Mouse (Mus musculus): ENCODE results near the gene Gsdma. TPM values are rescaled to one million over a fixed set of nuclear protein-coding genes. Genes with fewer than 3 reads are reported as not detected.
A peak's percentile ranks its signal among the peaks of the same experiment; 100 is the strongest.
"Not testable (repeated sequence)": the region's sequence is repeated elsewhere in the genome, so short reads cannot be mapped to it uniquely, and the experiment has no call there.

Gene Gsdma
- not detected for total RNA-seq (2021)
- long read RNA-seq, experiment 1 = 0 reads
- long read RNA-seq, experiment 2 = 0 reads

DNA sequence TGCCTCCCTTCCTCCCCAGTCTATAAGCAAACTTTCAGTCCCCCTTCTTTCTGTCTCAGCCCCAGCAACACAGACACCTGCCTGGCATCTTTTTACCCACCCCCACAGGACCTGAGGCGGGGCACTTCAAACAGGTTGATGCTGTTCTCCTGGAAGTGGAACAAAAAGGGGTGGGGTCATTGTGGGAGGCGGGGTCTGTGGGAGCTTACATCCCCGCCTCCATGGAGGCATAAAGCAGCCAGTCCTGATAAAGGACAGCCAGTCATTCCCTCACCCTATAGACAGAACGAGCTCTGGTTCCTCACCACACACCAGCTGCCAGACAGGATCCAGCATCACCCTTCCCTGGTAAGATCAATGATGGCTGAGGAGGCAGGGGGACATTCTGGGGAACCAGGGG is at the start of gene Gsdma:
Gene Gsdma, plus strand, starts transcription at position 261 of the 400 bp plus-strand sequence.
- no peak for TF ChIP-seq CTCF (IDR thresholded peaks at IDR 0.05)
- intact Hi-C loops (cut with DNase I) = no loop called here
- H3K27ac ChIP-seq = no peak within 1 kb of the TSS
- no peak for DNase-seq (ENCODE audit: extremely low spot score in 1 of 2, low spot score in 2 of 2)
- no peak within 1 kb of the TSS for H3K4me3 ChIP-seq

GRCm38 (mm10) chr11:98620791-98621190 is 43.4 kb upstream of the Gsdma start:
- Histone ChIP-seq H3K4me3 (no peak overlapping the region), H3K27ac (no peak overlapping the region)
- intact Hi-C loops (cut with DNase I) = no loop called here
- no peak for TF ChIP-seq CTCF (IDR thresholded peaks at IDR 0.05)
- no peak for DNase-seq (ENCODE audit: extremely low spot score in 1 of 2, low spot score in 2 of 2)

GRCm38 (mm10) chr11:98623981-98624380 is 40.2 kb upstream of the Gsdma start:
- DNase-seq (ENCODE audit: extremely low spot score in 1 of 2, low spot score in 2 of 2); intact Hi-C loops (cut with DNase I); H3K27ac ChIP-seq; H3K4me3 ChIP-seq: not testable (repeated sequence)

- DNase-seq (ENCODE audit: extremely low spot score in 1 of 2, low spot score in 2 of 2); intact Hi-C loops (cut with DNase I); H3K4me3 ChIP-seq; H3K27ac ChIP-seq: not testable (repeated sequence)
Measured at GRCm38 (mm10) chr11:98624381-98624780, 39.8 kb upstream of the Gsdma start.

DNA sequence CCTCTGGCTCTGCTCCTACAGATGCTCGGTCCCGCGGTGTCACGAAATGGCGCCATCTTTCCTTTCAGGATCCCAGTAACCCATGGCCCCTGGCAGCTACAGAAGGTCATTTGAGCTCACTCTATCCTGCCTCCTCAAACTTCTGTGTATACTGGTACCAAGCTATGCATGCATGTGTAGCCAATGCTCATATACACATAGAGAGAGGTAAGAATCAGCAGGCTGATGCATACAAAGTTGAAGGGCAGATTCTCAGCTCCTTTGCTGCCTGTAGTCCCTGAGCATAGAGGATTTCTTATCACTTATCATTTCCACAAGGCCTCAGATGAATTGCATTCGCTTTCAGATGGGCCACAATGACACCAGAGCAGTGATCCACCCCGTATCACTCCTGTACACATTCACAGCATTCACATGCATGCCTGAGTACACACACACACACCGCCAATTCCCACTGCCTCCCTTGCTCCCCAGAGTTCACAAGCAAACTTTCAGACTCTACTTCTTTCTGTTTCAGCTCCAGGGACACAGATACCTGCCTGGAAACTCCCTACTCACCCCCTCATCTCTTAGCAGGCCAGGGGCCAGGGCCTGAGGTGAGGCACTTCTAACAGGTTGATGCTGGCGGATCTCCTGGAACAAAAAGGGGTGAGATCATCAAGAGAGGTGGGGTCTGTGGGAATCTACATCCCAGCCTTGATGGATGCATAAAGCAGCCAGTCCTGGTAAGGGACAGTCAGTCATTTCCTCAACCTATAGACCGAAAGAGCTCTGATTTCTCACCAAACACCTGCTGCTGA is 38.3 kb upstream of the Gsdma start, which contains the start of the genes Gm12355 and Gsdma3:
Gene Gm12355, minus strand, starts transcription at position 51 of the 800 bp plus-strand sequence.
Gene Gsdma3, plus strand, starts transcription at position 750 of the 800 bp plus-strand sequence.
- H3K27ac ChIP-seq = no peak within 1 kb of the TSS
- intact Hi-C loops (cut with DNase I) = no loop called here
- DNase-seq (ENCODE audit: extremely low spot score in 1 of 2, low spot score in 2 of 2) = no peak

GRCm38 (mm10) chr11:98628706-98629105 is 35.4 kb upstream of the Gsdma start:
- Histone ChIP-seq H3K4me3 (no peak overlapping the region), H3K27ac (no peak overlapping the region)
- no peak for TF ChIP-seq CTCF (IDR thresholded peaks at IDR 0.05)
- intact Hi-C loops (cut with DNase I) = no loop called here
- peak in 1 of 2 experiments; percentile 3 for DNase-seq (ENCODE audit: extremely low spot score in 1 of 2, low spot score in 2 of 2)

More for the DNA sequence above, 38.3 kb upstream of the Gsdma start, which contains the start of the genes Gm12355 and Gsdma3:
- no peak for TF ChIP-seq CTCF (IDR thresholded peaks at IDR 0.05)
- H3K4me3 ChIP-seq = no peak within 1 kb of the TSS

DNA sequence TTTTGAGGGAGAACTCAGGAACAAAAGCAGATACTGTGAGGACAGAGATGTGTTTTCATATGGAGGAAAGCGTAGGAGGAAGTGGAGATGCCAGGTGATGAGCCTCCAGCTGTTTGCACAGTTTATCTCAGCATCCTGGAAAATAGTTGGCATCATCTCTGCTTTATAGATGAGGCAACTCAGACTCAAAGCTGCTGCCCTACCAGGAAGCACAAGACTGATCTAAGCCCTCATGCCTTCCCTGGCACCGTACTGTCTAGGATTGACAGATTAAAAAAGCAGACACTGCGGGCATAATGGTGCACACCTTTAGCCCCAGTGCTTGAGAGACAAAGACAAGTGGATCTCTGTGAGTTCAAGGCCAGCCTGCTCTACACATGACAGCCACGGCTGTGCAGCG is 33.5 kb upstream of the Gsdma start:
- no peak for TF ChIP-seq CTCF (IDR thresholded peaks at IDR 0.05)
- intact Hi-C loops (cut with DNase I) = no loop called here
- Histone ChIP-seq H3K4me3 (no peak overlapping the region), H3K27ac (no peak overlapping the region)
- no peak for DNase-seq (ENCODE audit: extremely low spot score in 1 of 2, low spot score in 2 of 2)

- H3K27ac ChIP-seq; intact Hi-C loops (cut with DNase I); DNase-seq (ENCODE audit: extremely low spot score in 1 of 2, low spot score in 2 of 2); H3K4me3 ChIP-seq: not testable (repeated sequence)
- TF ChIP-seq CTCF (IDR thresholded peaks at IDR 0.05) = peak; percentile 33
Measured at GRCm38 (mm10) chr11:98635312-98635970, 28.7 kb upstream of the Gsdma start.

DNA sequence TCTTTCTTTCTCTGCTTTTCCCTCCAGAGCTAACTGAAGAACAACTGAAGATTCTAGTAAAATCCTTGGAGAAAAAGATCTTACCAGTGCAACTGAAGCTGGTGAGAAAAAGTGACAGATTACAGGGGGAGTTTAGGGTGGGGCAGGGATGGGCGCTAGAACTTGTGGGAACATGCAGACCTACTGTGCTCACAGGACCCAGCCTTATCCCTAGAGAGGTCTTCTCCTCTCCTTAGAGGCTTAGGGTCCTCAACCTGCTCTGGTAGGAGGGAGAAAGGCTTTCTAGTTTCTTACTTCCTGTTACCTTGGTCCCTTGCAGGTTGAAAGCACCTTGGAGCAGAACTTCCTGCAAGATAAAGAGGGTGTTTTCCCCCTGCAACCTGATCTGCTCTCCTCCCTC is 26.6 kb upstream of the Gsdma start:
- intact Hi-C loops (cut with DNase I) = loop anchor here (2.0 kb wide), 1 partner anchor 33 kb away; no protein-coding TSS in a partner anchor
- no peak overlapping the region for H3K4me3 ChIP-seq
- no peak overlapping the region for H3K27ac ChIP-seq
- TF ChIP-seq CTCF (IDR thresholded peaks at IDR 0.05) = no peak
- DNase-seq (ENCODE audit: extremely low spot score in 1 of 2, low spot score in 2 of 2) = no peak

GRCm38 (mm10) chr11:98640091-98640490 is 24.1 kb upstream of the Gsdma start:
- H3K27ac ChIP-seq = no peak overlapping the region
- no peak for DNase-seq (ENCODE audit: extremely low spot score in 1 of 2, low spot score in 2 of 2)
- intact Hi-C loops (cut with DNase I) = no loop called here
- H3K4me3 ChIP-seq = no peak overlapping the region
- TF ChIP-seq CTCF (IDR thresholded peaks at IDR 0.05) = no peak

DNA sequence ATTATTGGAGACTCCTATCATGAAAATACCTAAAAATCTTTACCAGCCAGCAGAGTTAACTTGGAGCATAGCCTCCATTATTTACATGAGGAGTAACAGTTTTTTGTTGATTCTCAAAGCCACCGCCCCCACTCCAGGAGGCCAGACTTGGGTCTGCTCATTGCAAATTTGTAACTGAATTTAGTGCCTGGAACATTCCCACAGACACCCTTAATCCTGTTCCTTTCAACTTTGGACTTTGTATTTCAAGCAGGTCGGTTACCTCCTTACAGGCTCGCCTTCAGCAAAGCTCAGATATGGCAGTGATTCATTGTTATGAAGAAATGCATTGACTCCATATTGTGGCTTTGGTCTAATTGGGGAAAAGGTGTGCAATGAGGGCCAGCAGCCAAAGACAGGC is 19.4 kb upstream of the Gsdma start:
- no peak for TF ChIP-seq CTCF (IDR thresholded peaks at IDR 0.05)
- DNase-seq (ENCODE audit: extremely low spot score in 1 of 2, low spot score in 2 of 2) = no peak
- intact Hi-C loops (cut with DNase I) = no loop called here
- H3K27ac ChIP-seq = no peak overlapping the region
- no peak overlapping the region for H3K4me3 ChIP-seq

DNA sequence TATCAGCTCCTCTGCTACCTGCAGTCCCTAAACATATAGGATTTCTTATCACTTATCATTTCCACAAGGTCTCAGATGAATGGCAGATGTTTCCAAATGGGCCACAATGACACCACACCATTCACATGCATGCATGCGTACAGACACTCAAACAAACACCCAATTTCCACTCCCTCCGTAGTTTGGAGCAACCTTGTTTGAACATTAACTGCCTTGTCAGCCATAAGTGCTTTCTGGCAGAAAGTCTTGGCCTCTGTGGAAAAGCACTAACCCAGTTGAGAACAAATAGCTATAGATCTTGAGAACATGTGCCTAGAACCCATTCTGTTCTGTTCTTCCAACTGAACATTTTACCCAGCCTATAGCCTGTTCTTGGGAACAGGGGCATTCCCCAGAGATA is 18.2 kb upstream of the Gsdma start:
- H3K4me3 ChIP-seq = no peak overlapping the region

More for the DNA sequence above, 18.2 kb upstream of the Gsdma start:
- no peak for DNase-seq (ENCODE audit: extremely low spot score in 1 of 2, low spot score in 2 of 2)
- no peak overlapping the region for H3K27ac ChIP-seq
- no peak for TF ChIP-seq CTCF (IDR thresholded peaks at IDR 0.05)
- intact Hi-C loops (cut with DNase I) = no loop called here

Measured in left cerebral cortex, adult 2 months (tissue).